Mouse (Mus musculus) cerebellum, postnatal 14 days (tissue): ENCODE results near the gene Klf3.
A peak's percentile ranks its signal among the peaks of the same experiment; 100 is the strongest.

Experiments
- DNase-seq, 2 experiments: peaks; one replicate each; pipeline ENCODE4 v3.0.0; 2021; ENCODE audit warnings: mixed read lengths in 2 of 2

Klf3 gene

GRCm38 (mm10) chr5:64839016-64839599 lies 35.9 kb downstream of the Klf3 start:
- no peak for DNase-seq

DNA sequence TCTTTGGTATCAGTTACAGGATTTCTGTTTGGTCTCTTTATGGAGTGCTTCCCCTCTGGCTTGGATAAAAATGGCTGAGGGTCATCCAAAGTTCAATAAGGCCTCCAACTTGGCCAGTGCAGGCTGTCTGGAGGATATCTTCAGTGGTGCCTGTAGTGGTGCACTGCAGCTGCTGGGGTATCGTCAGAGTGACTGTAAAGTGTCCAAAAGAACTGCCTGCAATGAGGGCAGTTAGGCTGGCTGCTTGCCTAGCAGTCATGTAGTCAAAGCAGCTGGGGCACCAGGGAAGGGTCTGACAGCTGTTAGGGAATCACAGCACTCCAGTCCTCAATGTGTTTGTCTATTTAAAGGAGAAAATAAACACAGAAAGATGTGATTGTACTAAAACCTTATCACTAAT lies 36.9 kb downstream of the Klf3 start:
- DNase-seq: no peak

- DNase-seq: no peak
Observed at GRCm38 (mm10) chr5:64844622-64845021, 41.4 kb downstream of the Klf3 start.

DNA sequence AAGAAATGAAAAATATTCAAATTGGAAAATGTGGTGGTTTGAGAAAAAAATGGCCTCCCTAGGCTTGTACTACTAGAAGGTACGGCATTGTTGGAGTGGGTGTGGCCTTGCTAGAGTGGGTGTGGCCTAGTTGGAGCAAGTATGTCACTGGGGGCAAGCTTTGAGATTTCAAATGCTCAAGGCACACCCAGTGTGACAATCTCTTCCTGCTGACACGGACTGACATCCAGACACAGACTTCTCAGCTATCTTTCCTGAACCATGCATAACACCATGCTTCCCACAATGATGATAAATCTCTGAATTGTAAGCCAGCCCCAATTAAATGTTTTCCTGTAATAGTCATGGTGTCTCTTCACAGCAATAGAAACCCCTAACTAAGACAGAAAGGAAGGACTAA lies 44.1 kb downstream of the Klf3 start:
- no peak for DNase-seq

DNA sequence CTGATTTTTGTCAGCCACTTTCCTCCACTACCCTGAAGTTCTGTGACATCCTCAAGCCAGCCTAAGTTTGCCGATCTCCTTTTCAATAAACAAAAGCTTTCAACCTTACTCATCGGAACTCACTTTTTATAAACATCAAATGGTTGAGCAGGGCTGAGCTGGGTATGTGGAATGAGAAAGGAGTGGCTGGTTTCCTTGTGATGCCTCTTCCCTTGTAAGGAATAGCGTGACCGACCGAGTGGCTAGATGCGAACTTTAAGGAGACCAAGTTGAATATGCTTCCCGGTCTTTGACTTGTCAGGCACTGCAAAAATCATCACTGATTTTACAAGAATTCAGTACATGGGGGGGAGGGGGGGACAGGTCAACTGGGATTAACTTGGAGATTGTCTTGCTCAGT lies 46.7 kb downstream of the Klf3 start:
- DNase-seq: no peak

GRCm38 (mm10) chr5:64852656-64853398 lies 49.6 kb downstream of the Klf3 start:
- no peak for DNase-seq

DNA sequence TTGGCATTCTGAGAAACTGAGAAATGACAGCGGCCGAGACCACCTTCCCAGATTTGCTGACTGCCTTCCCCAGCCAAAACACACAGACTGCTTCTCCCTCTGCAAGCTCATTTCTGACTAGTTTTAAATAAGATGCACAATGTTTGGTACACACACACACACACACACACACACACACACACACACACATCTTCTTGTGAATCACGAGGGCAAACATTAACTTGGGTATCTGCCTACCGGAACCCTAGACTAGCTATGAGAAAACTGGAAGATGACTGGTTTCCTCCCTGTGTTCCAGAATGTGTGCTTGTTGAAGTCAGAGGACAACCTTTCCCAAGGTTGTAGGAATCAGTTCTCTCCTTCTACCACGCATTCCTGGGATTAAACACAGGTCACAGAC lies 50.2 kb downstream of the Klf3 start:
- DNase-seq: no peak

DNA sequence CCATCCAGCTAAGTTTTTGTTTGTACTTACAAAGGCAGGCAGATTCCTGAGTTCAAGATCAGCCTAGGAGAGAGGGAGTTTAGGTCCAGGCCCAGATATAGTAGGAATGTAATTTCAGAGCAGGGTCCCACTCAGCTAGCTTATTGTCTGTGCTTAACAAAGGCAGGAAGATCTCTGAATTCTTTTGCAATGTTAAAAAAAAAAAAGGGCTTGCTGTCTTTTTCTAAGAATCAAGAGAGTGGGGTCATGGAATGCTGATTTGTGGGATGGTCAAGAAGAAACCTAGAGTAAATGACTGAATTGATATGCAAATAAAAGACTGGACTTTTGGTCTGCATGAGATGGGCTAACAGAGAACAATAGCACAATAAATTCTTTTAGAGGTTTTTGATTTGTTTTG lies 52.0 kb downstream of the Klf3 start:
- DNase-seq: no peak

DNA sequence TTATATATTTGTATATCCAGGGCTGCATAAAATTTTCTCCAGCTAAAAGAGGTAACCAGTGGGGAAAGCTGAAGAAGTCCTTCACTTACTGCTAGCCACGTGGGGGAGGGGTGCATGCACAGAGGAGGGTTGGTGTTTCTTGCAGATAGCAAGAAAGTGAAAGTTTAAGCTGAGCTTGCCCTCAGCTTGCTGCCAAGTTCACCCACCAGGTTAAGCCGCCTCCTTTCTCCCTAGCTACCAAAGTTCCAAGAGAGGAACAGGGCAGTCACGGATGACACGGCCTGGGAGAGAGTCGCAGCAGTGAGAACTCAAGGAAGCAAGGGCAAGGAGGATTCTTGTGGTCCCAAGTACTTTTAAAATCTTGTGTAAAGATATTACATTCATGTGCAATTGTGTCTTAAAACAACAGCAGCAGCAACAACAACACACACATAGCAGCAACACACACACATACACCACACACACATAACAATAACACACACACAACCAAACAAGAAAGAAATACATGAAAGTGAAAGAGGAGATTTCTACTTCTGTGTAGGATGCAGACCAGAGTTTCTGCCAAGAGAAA lies 57.8 kb downstream of the Klf3 start:
- DNase-seq: no peak

GRCm38 (mm10) chr5:64861471-64862199 lies 58.4 kb downstream of the Klf3 start:
- peak; percentile 31 to 39 for DNase-seq

- peak; percentile 46 to 61 for DNase-seq
Observed at GRCm38 (mm10) chr5:64862269-64862668, 59.1 kb downstream of the Klf3 start.

DNA sequence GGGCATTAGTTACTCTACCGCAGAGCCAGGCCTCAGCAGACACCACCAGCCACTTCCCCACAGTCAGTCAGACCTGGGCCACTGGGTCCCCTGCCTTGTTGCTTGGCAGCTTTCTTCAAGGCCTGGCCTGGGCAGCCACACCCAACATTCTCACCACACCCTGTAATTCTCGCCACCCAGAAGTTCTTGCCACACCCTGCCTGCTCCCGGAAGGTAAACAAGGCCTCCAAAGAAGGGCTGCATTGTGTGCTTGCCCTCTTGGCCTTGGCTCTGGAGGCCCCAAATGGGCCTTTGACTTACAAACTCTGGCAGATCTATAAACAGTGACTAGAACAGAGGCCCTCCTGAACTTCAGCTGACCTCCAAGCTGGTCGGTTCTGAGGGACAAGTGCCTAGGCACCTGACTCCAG lies 61.5 kb downstream of the Klf3 start:
- no peak for DNase-seq

GRCm38 (mm10) chr5:64865219-64865964 lies 62.2 kb downstream of the Klf3 start:
- DNase-seq: no peak

- peak; percentile 87 to 94 for DNase-seq
Observed at GRCm38 (mm10) chr5:64866331-64867050, 63.3 kb downstream of the Klf3 start.

- DNase-seq: no peak
Observed at GRCm38 (mm10) chr5:64867124-64867523, 63.9 kb downstream of the Klf3 start.

DNA sequence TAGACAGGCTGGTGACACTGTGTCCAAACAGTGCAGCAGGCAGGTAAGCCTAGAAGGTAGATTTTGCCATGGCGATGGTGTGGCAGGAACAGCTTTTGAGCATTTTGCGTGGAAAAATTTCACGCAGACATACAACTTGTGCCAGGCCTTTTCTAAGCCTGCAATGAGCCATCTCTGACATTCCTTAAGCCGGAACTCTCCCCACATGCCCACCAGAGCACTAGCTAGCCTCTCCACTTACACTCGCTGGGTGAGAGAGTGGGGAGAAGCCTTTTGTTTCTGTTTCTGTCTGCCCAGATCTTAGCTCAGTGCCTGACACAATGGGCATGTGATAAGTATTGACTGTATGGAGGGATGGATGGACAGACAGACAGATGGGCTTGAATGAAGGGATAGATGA lies 64.4 kb downstream of the Klf3 start:
- DNase-seq: no peak

GRCm38 (mm10) chr5:64876086-64876830 lies 73.1 kb downstream of the Klf3 start:
- no peak for DNase-seq

DNA sequence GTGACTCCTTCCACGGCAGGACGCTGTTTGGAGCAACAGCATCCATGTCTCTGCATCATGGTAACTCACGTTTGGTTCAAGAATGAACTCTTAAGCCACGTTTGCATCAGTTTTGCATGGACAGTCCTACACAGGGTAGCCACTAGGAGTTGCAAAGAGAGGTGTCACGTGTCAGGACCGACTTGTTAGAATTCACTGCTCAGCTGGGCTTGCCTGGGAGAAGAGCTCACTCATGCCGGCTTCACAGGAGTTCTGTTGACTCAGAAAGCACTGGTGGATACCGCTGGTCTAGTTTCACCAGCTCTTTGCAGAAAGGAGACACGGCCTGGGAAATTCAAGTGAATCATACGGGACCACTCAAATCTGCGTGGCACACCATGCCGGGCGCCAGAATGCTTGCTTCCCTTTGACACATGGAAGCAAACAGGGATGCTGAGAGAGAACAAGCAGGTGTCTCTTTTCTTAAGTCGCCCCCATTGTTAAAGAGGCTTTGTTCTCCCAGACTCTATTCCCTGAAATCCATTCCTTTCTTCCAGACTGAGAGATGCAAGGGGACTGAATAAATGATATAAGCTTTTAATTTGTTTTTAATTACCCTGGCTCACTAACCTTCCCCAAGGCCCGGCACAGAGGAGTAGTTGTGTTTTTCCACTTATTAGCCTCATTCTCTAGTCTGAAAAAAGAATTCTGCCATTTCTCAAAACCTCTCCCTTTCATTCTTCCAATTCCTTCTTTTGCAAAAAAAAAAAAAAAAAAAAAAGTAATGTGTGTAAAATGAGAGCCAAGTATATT lies 74.2 kb downstream of the Klf3 start:
- DNase-seq: no peak

GRCm38 (mm10) chr5:64878027-64878425 lies 74.8 kb downstream of the Klf3 start:
- peak in 1 of 2 experiments; percentile 31 for DNase-seq

GRCm38 (mm10) chr5:64878526-64878925 lies 75.3 kb downstream of the Klf3 start:
- DNase-seq: no peak

GRCm38 (mm10) chr5:64879241-64879640 lies 76.1 kb downstream of the Klf3 start:
- no peak for DNase-seq
